Mouse (Mus musculus) stomach, postnatal 0 days (tissue): ENCODE results near the gene Babam2.

Experiments
- CTCF ChIP-seq: IDR thresholded peaks from 2 replicates; pipeline ENCODE4 v1.5.1; 2016; ENCODE audit warnings: antibody characterized with exemption, low read depth, mild to moderate bottlenecking, moderate library complexity
- EP300 ChIP-seq: optimal IDR thresholded peaks from 2 replicates; pipeline ENCODE3; 2016; ENCODE audit warnings: antibody characterized with exemption

DNA sequence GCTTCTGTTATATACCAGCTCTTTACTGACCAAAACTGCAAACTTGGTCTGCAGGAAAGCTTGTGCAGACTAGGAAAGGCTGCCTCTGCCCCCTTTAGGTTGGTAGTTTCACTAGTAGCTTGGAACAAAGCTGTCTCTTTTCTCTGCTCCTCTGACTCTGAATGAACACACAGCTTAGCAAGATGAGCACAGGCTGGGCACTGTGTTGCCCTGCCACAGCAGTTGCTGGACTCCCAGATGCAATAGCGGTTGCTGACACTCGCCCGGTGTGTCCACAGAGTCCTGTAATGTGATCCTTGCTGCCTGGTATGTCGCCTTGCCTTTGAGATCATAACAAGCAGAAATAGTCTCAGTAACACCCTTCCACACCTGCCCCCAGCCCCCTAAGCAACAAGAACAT is 373.8 kb downstream of the Babam2 start:
- peak; percentile 57 for TF ChIP-seq CTCF
- TF ChIP-seq EP300, result no peak
